Mouse (Mus musculus) liver, adult 2 months (tissue): ENCODE results near the gene Ldlrad3. TPM values are rescaled to one million over a fixed set of nuclear protein-coding genes. Genes with fewer than 3 reads are reported as not detected.

Experiments
- DNase-seq: peaks from one replicate; pipeline ENCODE4 v3.0.0-alpha.2; 2011; ENCODE audit warnings: low read depth, low spot score; ENCODE audit errors: extremely low read depth
- H3K27ac ChIP-seq: fragments of 200-500 bp; replicated peaks from 2 replicates; pipeline ENCODE4 v1.5.1; 2012; ENCODE audit warnings: low read depth, mild to moderate bottlenecking, control low read depth, inconsistent platforms, low read length; ENCODE audit not compliant: insufficient read depth
- H3K27me3 ChIP-seq: fragments of 200-500 bp; 2 replicates; pipeline ENCODE4 v1.6.1; 2012; ENCODE audit warnings: mild to moderate bottlenecking, moderate library complexity, low read length, inconsistent platforms; ENCODE audit not compliant: control insufficient read depth, insufficient read depth
- H3K36me3 ChIP-seq: fragments of 200-500 bp; 2 replicates; pipeline ENCODE4 v1.6.1; 2012; ENCODE audit warnings: low read length, inconsistent platforms; ENCODE audit not compliant: control insufficient read depth, insufficient read depth
- H3K4me1 ChIP-seq: fragments of 200-500 bp; 2 replicates; pipeline ENCODE4 v1.6.1; 2011; ENCODE audit warnings: low read length; ENCODE audit not compliant: control insufficient read depth, insufficient read depth
- H3K4me3 ChIP-seq: fragments of 200-500 bp; 2 replicates; pipeline ENCODE4 v1.5.1; 2011; ENCODE audit warnings: low read depth, mild to moderate bottlenecking, control low read depth, low read length, moderate library complexity; ENCODE audit not compliant: insufficient read depth
- H3K79me2 ChIP-seq: fragments of 200-500 bp; 2 replicates; pipeline ENCODE4 v1.6.1; 2012; ENCODE audit warnings: inconsistent platforms, mild to moderate bottlenecking, low read length, moderate library complexity; ENCODE audit not compliant: control insufficient read depth, insufficient read depth
- H3K9ac ChIP-seq: fragments of 200-500 bp; 2 replicates; pipeline ENCODE4 v1.6.1; 2012; ENCODE audit warnings: low read depth, mild to moderate bottlenecking, control low read depth, inconsistent platforms, low read length
- CTCF ChIP-seq: fragments of 200-500 bp; IDR thresholded peaks from 2 replicates; pipeline ENCODE4 v1.5.1; 2011; ENCODE audit warnings: low read depth, low read length, control low read depth
- POLR2A ChIP-seq: fragments of 200-500 bp; IDR thresholded peaks from 2 replicates; pipeline ENCODE4 v1.6.1; 2011; ENCODE audit warnings: low read length, control low read depth; ENCODE audit not compliant: insufficient read depth; ENCODE audit errors: extremely low read depth
- WGBS: fragments of 180-500 bp; shearing (Covaris S2); methylation state at CpG from one replicate; pipeline ENCODE4 v1.1.7; 2018; 5-methylcytosine and 5-hydroxymethylcytosine counted together
- polyA plus RNA-seq: library from polyadenylated mRNA; depleted of rRNA; stranded (reverse); fragments of >200 nt; gene quantifications from 2 replicates; pipeline ENCODE4 v1.2.3, GENCODE M21; 2012
- total RNA-seq: library from RNA; depleted of rRNA; stranded (reverse); fragments of >200 nt; gene quantifications from 2 replicates; pipeline ENCODE4 v1.2.3, GENCODE M21; 2014

The Ldlrad3 gene
- total and polyA plus RNA-seq, 2 experiments = 2.8 to 4.5 TPM

DNA sequence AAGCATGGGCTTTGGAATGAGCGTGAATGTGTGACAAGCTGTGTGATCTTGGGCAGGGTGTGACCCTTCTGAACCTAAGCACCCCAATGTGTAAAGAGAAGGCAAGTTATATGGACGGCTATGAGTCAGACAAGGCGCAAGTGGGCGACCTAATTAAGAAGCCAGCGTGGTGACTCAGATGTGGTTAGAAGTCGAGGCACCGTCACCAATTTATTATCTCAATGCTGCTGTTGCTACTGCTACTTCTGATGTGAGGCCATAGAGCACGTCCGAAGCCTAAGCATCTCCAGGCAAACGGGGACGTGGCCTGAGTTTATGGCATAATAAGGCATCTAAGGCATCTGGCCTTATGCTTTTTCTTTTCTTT, 151.7 kb downstream of the Ldlrad3 start:
- Histone ChIP-seq H3K4me3 (no peak overlapping the region), H3K36me3 (no peaks in the 10 kb centered on the region), H3K4me1 (no peaks in the 10 kb centered on the region), H3K27ac (no peak overlapping the region), H3K9ac (no peak overlapping the region), H3K27me3 (no peaks in the 10 kb centered on the region), H3K79me2 (no peaks in the 10 kb centered on the region)
- DNase-seq = no peak
- TF ChIP-seq CTCF (no peak), POLR2A (no peak)
- 94% methylated on average over 11 of the region's 11 CpGs for WGBS

DNA sequence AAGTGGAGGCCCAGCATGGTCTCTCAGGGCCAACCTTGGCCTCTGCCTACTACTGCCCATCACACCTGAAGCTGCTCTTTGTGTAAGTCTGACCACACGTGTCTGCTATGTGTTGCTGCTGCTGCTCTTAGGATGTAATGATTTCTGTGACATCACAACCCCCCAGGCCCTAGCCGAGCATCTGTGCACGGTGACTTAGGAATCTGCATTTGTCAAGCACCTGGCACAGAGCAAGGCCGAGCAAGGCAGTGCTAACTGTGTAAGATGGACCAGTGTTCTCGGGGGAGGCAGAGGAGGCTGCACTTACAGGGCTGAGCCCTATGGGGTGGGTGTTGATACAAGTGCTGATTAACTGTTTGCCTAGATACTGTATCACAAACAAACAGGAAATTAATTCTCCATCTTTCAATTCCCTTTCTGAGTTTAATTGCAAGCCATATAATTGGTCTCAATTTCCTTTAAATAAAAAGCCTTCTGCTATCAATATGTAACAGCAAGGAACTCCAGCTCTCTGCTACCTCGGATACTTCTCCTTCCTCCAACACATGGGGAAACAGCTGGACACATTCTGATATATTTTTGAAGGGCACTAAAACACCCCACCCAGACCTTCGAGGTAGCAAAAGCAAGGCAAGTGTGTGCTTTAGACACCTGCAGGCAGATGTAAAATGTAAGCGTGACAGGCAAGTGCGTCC, 152.2 kb downstream of the Ldlrad3 start:
- TF ChIP-seq CTCF (no peak), POLR2A (no peak)
- no peaks in the 10 kb centered on the region for H3K36me3 ChIP-seq
- 86% methylated on average over 9 of the region's 9 CpGs for WGBS
- no peaks in the 10 kb centered on the region for H3K27me3 ChIP-seq
- H3K9ac ChIP-seq = no peak overlapping the region
- no peaks in the 10 kb centered on the region for H3K79me2 ChIP-seq
- no peak overlapping the region for H3K27ac ChIP-seq
- no peaks in the 10 kb centered on the region for H3K4me1 ChIP-seq
- H3K4me3 ChIP-seq = no peak overlapping the region
- no peak for DNase-seq

DNA sequence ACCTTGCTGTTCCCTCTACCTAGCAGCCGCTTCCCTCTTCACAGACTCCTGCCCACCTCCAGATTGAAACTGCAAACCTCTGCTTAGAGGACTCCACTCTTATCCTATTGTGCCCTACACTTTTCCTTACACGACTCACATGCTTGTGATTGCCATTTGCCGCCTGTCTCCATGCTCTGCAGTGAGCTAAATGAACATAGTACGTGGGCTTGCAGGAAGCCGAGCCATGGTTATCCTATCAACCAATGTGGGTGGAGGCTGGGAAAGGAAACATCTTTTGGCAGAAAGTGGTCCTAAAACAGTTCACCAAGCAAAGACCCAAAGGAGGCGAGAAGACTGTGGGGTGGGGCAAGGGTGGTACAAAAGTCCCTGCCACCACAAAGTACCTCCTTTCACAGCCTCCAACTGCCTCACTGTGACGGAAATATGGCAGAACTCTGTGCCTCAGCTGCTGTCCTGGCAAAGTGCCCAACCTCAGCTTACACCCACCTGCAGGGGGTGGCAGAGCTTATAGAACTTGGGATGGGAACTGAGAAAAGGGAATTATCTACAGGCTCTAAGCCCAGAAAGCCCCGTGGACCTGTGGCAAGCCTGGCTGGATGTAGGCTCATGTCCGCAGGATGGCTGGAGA, 153.4 kb downstream of the Ldlrad3 start:
- no peak overlapping the region for H3K4me3 ChIP-seq
- no peak for DNase-seq
- no peaks in the 10 kb centered on the region for H3K27me3 ChIP-seq
- H3K27ac ChIP-seq = no peak overlapping the region
- WGBS = 88% methylated on average over 9 of the region's 9 CpGs
- H3K9ac ChIP-seq = no peak overlapping the region
- no peaks in the 10 kb centered on the region for H3K79me2 ChIP-seq
- TF ChIP-seq CTCF = no peak
- TF ChIP-seq POLR2A = no peak
- no peaks in the 10 kb centered on the region for H3K4me1 ChIP-seq
- no peaks in the 10 kb centered on the region for H3K36me3 ChIP-seq

GRCm38 (mm10) chr2:102030652-102031051, 155.5 kb downstream of the Ldlrad3 start:
- Histone ChIP-seq H3K9ac (no peak overlapping the region), H3K4me3 (no peak overlapping the region), H3K36me3 (no peaks in the 10 kb centered on the region), H3K27ac (no peak overlapping the region), H3K27me3 (no peaks in the 10 kb centered on the region), H3K79me2 (no peaks in the 10 kb centered on the region), H3K4me1 (no peaks in the 10 kb centered on the region)
- DNase-seq = peak; percentile 15
- peak; percentile 80 for TF ChIP-seq CTCF
- no peak for TF ChIP-seq POLR2A
- 35% methylated on average over 5 of the region's 5 CpGs for WGBS

GRCm38 (mm10) chr2:102030152-102030551, 156.0 kb downstream of the Ldlrad3 start:
- Histone ChIP-seq H3K79me2 (no peaks in the 10 kb centered on the region), H3K27me3 (no peaks in the 10 kb centered on the region), H3K4me1 (no peaks in the 10 kb centered on the region), H3K36me3 (no peaks in the 10 kb centered on the region), H3K27ac (no peak overlapping the region), H3K4me3 (no peak overlapping the region), H3K9ac (no peak overlapping the region)
- no peak for TF ChIP-seq POLR2A
- TF ChIP-seq CTCF = no peak
- no peak for DNase-seq
- 84% methylated on average over 6 of the region's 6 CpGs for WGBS

DNA sequence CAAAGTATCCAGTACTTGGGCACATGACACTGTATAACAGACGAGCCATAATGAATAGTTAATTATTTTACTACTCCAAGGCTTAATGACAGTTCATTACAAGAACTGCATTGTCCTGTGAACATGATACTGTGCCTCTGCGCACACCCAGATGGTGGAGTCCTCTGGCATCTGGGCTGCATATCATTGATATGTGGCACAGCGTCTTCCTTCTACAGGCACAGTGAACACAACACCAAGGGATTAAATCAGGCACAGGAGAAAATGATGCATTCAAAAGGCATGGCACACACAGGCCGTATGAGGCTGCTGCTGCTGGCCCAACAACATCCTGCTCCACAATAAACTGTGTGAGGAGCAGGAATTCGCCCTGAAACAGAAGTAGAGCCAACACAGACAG, 156.5 kb downstream of the Ldlrad3 start:
- no peak overlapping the region for H3K9ac ChIP-seq
- no peak overlapping the region for H3K4me3 ChIP-seq
- H3K27me3 ChIP-seq = no peaks in the 10 kb centered on the region
- no peaks in the 10 kb centered on the region for H3K36me3 ChIP-seq
- WGBS = 83% methylated on average over 5 of the region's 5 CpGs
- H3K4me1 ChIP-seq = no peaks in the 10 kb centered on the region
- DNase-seq = no peak
- no peaks in the 10 kb centered on the region for H3K79me2 ChIP-seq
- no peak overlapping the region for H3K27ac ChIP-seq
- TF ChIP-seq CTCF (no peak), POLR2A (no peak)
